Mouse (Mus musculus) thymus, adult 2 months (tissue): ENCODE data around the gene Cidec.

ENCODE experiments used
- CTCF ChIP-seq: fragments of 200-500 bp; IDR thresholded peaks from 2 replicates; pipeline ENCODE4 v1.5.1; 2012; ENCODE audit warnings: mild to moderate bottlenecking, control low read depth, low read length, moderate library complexity, borderline replicate concordance; ENCODE audit not compliant: control insufficient read depth, poor library complexity, insufficient read depth; ENCODE audit errors: extremely low read depth
- POLR2A ChIP-seq: fragments of 200-500 bp; IDR thresholded peaks from 2 replicates; pipeline ENCODE4 v1.6.1; 2012; ENCODE audit warnings: mild to moderate bottlenecking, low read length, control low read depth, moderate library complexity; ENCODE audit not compliant: control insufficient read depth, poor library complexity, insufficient read depth; ENCODE audit errors: extremely low read depth

DNA sequence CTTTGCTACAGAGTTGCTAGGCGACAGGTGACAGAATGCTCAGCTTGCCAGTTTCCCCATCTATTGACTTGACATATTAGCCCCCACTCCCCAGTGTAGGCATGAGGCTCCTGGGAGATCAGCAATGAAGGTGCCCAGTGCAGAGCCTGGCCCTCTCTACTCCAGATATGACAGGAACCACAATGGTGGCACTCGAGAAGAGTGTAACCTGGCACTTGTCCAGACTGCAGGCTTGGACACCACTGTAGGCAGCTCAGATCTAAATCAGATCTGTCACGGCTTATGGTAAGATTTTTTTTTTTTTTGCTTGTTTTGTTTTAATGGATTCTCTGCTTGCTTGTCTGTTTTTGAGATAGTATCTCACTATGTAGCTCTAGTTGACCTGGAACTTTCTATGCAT lies 1.9 kb downstream of the Cidec start:
- TF ChIP-seq CTCF (no peak), POLR2A (no peak)
